Mouse (Mus musculus) layer of hippocampus, adult 11-12 months (tissue): ENCODE results near the gene Nol3.
A peak's percentile ranks its signal among the peaks of the same experiment; 100 is the strongest.
"Not testable (repeated sequence)": the region's sequence is repeated elsewhere in the genome, so short reads cannot be mapped to it uniquely, and the experiment has no call there.

ENCODE experiments used
- DNase-seq: peaks from one replicate; pipeline ENCODE4 v3.0.0; 2022; ENCODE audit warnings: low spot score

Nol3 gene

DNA sequence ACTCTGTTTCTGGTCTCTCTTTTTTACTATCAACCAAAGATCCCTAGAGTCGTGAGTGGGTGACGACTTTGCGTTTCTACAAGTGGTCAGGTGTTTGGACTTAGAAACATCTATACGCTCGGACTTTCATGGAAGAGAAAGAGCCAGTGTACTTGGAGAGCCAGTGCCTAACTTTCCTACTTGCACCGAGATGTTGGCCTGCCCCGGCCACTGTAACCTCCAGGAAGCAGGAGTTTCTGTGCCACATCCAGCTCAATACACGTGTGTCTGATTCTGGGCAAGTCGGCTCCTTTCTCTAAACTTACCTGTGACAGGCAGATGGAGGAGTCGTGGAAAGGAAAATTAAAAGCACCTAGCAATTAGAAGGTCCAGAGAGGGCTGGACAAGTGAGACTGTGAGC, at the start of gene Nol3:
Gene Nol3, plus strand, starts transcription at position 301 of the 400 bp plus-strand sequence.
- DNase-seq = no peak

GRCm38 (mm10) chr8:105231503-105232320, 44.2 kb upstream of the Nol3 start:
- DNase-seq = no peak

GRCm38 (mm10) chr8:105232321-105232693, 43.6 kb upstream of the Nol3 start:
- not testable (repeated sequence) for DNase-seq

DNA sequence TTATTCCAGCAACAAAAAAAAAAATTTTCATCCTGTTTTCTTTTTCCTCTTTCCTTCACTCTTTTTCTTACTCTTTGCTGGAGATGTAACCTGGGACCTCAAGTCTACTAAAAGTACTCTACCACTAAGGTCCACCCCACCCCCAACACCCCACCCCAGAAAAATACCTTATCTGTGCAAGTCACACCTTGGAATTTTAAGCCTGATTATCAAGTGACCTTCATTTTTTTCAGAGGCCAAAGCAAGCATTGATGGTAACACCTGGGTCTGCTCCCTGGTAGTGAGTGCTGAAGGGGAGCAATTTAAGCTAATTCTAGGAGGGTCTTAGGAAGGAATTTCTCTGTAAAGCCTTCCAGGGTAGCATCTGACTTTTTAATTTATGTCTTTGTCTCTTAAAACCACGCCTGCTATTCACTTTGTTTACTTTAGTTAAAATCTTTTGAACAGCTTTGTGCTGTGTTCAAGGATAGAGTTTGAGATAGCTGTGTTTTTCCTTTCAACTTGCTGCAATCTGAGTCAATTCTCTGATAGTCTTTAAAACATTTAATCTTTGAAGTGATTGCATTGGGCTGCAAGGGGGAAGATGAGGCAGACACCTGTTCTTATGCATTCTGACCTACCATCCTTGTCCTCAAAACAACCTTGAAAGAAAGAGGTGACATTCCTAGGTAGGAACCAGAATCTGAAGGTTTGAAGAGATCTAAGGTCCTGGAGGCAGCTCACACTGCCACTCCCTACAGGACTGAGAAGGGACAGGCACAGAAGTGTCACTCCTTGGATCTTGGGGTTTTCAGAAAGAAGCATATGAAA, 42.6 kb upstream of the Nol3 start:
- no peak for DNase-seq

- DNase-seq = no peak
Observed at GRCm38 (mm10) chr8:105235206-105235605, 40.7 kb upstream of the Nol3 start.

- no peak for DNase-seq
Observed at GRCm38 (mm10) chr8:105237442-105238142, 38.3 kb upstream of the Nol3 start.

GRCm38 (mm10) chr8:105241016-105241415, 34.9 kb upstream of the Nol3 start:
- DNase-seq = no peak

- DNase-seq = no peak
Observed at GRCm38 (mm10) chr8:105251954-105252353, 24.0 kb upstream of the Nol3 start.

DNA sequence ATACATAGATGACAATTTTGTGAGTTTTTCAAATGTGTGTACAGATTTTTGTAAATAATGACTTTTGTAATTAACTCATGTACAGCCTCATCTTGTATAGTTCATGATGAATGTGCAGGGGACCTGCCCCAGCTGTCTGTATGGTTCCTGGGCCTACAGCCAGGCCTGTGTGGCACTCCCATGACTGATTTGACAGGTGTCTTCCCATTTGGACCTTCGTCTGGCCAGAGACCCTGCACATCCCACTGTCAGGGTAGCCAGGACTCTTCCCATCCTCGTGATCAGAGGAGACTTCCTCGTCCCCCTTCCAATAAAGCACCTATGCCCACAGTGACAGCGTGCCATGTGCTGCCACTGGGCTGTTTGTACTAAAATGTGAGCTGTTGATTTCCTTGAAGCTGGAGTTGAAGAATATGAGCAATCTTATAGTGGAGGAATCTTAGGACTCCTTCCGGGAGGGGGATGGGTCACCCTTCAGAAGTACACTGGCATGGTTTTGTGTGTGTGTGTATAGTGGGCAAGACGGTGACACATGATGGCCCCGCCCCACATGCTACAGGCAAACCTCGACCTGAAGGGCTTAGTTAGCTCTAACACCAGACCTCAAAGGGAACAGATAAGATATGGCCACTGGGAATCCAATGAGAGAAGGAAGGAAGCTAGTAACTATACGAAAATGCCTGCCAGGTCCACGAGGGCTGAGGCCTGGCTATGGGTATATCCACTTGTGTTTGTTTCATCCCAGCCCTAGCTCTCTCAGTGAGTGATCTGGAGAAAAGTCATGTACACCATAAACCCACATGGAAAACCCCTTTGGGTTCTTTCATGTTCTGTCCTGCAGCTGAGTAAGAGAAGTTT, 23.0 kb upstream of the Nol3 start:
- no peak for DNase-seq

GRCm38 (mm10) chr8:105253766-105254151, 22.2 kb upstream of the Nol3 start:
- DNase-seq = no peak

- DNase-seq = peak; percentile 90
Observed at GRCm38 (mm10) chr8:105254152-105254965, 21.6 kb upstream of the Nol3 start.

GRCm38 (mm10) chr8:105254966-105255350, 21.0 kb upstream of the Nol3 start, which contains the start of gene B3gnt9:
B3gnt9 (minus strand) TSS chr8:105255153.
- peak; percentile 64 for DNase-seq

DNA sequence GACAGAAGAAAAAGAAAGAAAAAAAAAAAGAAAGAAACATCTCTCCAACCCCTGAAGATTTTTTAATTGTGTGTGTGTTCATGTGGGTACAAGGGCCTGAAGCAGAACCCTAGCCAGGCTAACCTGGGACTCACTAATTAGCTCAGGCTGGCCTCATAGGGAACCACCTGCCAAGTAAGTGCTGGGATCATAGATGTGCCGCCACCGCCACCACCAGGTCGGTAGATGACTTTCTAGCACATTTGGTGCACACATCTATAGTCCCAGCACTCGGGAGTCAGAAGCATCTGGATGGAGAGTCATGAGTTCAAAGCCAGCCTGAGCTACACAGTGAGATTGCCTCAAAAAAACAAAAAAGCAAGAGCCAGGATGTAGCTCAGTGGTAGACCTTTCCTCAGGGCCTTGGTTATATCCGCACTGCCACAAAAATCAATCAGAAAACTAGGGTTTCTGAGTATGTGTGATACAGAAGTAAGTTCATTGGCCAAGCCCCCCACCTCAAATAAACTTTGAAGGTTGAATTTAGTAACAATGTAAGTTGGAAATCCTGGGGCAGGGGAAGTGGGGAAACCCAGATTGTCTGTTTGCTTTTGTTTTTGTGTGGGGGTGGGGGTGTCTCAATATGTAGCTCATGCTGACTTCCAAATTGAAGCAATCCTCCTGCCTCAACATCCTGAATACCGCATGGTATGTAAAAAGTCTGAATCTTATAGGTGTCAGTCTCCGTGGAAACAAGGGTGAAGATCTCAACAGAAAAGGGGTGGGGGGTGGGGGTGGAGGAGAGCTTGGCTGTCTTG, 18.4 kb upstream of the Nol3 start:
- DNase-seq = no peak

- DNase-seq = no peak
Observed at GRCm38 (mm10) chr8:105258911-105259720, 16.8 kb upstream of the Nol3 start.

DNA sequence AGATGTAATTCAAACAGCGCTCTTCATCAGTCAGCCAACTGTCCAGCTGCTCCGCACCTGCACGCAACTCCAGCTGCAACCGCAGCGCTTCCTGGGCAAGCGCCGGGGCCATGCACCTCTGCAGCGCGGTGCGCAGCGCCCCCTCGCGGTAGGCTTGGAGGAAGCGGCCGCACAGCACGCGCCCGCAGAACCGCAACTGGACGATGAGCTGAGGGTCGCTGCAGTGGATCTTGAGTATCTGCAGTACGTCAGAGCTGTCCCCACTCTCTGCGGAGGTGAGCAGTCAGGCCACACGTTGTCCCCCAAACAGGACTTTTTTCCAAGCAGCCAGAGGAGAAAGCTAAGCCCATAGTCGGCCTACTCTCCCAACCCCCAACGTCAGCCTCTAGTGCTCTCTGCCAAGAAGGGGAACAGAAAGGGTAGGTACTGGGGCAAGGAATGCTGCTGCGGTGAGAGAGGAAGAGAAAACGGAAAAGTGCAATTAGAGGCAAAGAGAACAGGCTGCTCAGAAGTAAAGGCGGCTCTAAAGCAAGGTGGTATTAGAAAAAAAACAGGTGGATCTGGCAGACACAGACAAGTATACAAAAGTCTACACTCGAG, 16.1 kb upstream of the Nol3 start:
- DNase-seq = peak; percentile 70

GRCm38 (mm10) chr8:105260371-105261099, 15.4 kb upstream of the Nol3 start:
- DNase-seq = no peak

GRCm38 (mm10) chr8:105261326-105261980, 14.5 kb upstream of the Nol3 start:
- no peak for DNase-seq
